Mouse (Mus musculus) thymus, postnatal 0 days (tissue): Measurements from ENCODE around the gene Ipo9. TPM values are rescaled to one million over a fixed set of nuclear protein-coding genes. Genes with fewer than 3 reads are reported as not detected.

ENCODE experiments used
- DNase-seq: peaks from one replicate; pipeline ENCODE4 v3.0.0-alpha.2; 2015; ENCODE audit warnings: low spot score
- microRNA-seq: library from miRNA; unstranded; fragments of <30 nt; microRNA quantifications from one replicate; pipeline ENCODE4, GENCODE M21; 2016; ENCODE audit warnings: borderline number of aligned reads
- polyA plus RNA-seq: library from polyadenylated mRNA; unstranded; fragments of >200 nt; fragmentation: Nextera tagmentation; extraction: Ambion mirVana; gene quantifications from 2 replicates; pipeline ENCODE4 v1.2.1, GENCODE M21; 2015

Gene Ipo9
- polyA plus RNA-seq, 1 experiment from 2014 or later: 45.0 TPM

DNA sequence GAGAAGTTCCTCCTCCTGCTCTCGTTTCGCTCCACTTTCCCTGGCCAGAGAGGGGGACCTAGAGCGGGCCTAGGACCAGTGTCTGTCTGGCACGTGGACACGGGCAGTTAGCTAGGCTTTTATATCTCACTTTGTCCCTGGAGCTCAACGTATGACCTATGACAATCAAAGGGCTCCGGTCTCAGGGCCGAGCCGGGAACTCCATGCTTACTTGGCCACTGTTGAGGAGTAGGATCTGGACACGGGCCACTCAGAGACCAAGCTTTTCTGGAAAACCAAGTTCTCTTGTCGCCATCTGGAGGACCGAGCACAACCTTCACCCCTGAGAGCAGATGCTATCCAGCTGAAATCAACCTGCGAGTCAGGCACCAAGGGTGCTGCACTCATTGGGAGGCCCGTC, 61.3 kb downstream of the Ipo9 start:
- DNase-seq: no peak

DNA sequence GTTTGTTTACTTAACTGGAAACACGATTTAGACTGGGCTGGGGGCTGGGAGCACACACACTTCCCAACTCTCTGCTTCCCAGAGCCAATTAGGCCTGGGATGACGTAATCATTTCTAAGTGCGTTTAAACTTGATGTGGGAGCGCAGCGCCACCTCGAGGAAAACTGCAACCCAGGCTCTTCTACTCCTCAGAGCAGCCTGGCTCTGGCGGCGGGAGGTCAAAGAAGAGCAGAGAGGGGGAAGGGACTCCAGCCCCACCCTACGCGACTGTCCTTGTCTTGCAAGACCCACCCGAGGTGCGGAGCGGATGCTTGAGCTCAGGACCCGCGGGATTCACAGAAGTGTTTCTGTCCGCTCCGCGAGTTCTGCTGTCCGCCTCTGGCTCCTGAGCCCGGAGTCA, 62.1 kb downstream of the Ipo9 start:
- DNase-seq: peak; percentile 68

DNA sequence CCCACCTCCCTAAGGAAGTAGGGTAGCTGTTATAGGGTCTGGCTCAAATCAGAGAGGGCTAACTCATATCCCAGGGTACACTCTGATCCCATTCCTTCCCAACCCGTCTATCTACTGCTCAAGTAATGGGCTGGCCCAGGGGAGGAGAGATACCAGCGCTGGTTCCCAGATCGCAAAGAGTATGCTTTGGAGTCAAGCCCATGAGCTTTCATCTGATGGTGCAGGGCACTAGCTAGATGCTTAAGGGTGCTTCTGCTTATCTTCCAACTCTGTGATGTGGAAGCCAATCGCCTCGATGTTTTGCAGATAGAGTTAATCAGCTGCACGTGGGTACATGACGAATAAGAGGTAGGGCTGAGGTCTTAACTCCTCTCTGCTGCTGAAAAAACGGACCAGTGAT, 62.7 kb downstream of the Ipo9 start:
- no peak for DNase-seq

DNA sequence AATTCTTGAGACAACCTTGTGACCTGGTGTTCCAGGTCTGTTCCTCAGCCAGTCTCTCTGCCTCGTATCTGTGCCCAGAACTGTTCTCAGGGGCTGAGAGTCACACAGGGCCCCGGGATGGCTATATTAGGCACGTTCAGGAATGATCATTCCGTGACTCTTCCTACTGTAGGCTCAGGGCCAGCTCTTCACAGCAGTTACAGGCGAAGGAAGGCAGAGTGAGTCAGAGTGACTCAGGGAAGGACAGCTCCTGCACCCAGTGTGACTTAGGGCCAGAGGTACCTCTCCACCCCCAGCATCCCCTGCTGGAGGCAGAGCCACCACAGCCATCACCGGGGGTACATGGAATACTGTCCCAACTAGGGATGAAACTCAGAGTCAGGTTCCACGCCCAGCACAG, 63.3 kb downstream of the Ipo9 start:
- no peak for DNase-seq

DNA sequence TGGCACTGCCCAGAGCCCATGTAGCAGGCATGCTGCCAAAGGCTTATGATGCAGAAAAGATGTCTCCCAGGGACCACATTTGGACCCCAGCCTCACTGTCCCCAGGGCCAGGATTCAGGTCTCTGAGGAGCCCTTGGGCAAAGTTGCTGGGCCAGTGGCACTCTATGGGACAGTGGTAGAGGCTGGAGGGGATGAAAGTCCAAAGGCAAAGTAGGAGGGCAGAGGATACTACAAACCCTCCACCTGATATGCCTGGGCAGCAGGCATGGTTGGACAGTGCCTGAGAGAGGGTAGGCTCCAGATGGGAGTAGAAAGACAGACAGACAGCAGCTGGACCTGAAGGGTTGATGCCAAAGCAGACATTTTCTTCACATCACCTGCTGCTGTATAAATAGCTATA, 63.9 kb downstream of the Ipo9 start:
- no peak for DNase-seq

DNA sequence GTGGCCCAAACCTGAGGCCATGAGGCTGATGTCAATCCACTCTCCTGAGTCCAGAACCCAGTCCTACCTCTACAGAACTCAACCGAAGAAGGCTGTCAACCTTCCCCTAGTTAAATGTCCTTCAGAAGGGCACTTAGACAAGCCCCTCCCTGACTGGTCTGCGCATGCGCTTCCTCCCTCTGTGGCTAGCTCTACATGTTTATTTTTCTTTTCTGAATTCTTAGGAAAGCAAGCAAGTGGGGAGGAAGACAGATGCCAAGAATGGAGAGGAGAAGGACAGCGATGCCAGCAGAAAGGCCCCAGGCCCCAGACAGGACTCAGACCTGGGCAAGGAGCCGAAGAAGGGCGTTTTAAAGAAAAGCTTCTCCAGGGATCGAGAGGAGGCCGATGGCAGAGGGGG, 66.9 kb downstream of the Ipo9 start:
- DNase-seq: no peak

DNA sequence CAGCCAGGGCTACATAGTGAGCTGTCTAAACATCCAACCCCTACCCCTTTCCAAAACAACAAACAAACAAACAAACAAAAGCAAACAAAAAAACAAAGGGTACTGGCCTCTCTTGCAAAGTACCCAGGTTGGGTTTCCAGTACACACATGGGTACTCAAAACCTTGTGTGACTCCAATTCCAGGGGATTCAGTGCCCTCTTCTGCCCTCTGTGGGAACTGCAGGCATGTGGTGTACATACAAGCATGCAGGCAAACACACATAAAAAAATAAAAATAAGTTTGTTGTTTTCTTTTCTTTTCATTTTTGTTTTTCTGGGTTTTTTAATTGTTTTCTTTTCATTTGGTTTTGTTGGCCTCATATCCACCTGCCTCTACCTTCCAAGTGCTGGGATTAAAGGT, 68.2 kb downstream of the Ipo9 start:
- DNase-seq: no peak

DNA sequence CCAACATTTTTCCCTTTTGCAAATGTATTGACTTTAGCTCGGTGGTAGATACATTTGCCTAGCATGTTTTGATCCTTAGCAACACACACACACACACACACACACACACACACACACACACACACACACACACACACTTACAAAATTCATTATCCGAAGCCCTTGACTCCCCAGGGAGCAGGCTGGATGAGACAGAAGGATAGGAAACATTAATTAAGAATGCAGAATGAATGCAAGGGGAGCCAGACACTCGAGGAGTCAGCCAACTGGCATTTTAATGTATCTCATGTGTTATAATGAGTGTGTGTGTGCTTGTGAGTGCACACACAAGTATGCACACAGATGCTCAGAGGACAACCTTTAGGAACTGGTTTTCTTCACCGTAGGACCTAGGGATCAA, 68.8 kb downstream of the Ipo9 start:
- no peak for DNase-seq

DNA sequence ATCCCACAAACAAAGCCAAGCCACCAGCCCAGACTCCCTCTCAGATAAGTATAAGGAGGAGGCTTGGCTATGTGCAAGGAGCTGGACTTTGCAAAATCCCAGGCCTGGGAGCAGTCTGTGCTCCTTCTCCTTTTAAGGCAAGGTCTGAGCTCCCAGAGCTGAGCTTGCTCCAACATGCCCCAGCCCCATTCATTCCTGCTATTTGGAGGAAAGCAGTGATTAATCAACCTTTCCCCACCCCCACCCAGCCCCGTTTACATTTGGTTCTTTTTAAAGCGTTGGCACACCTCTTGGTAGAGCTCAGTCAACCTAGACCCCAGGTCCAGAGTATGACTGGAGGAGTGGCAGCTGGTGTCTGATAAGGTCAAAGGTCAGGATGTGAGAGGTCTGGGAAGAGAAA, 71.2 kb downstream of the Ipo9 start:
- DNase-seq: no peak

DNA sequence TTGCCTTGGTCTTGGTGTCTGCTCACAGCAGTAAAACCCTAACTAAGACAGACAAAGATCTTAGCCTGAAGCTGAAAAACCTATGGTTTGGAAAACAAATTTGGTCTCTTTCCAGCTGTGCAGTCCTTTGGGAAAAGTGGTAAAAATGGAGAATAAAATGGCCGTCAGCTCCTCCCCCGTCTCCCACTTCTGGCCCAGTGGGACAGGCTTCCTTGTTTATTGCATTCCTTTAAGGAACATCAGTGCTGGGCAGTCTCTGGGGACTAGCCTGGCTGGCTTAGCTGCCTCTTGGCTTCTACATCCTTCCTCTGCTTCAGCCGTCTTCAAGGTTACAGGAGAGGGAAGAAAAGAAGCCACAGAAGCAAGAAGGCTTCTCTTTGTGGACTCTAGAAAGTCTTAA, 78.3 kb downstream of the Ipo9 start:
- DNase-seq: no peak

DNA sequence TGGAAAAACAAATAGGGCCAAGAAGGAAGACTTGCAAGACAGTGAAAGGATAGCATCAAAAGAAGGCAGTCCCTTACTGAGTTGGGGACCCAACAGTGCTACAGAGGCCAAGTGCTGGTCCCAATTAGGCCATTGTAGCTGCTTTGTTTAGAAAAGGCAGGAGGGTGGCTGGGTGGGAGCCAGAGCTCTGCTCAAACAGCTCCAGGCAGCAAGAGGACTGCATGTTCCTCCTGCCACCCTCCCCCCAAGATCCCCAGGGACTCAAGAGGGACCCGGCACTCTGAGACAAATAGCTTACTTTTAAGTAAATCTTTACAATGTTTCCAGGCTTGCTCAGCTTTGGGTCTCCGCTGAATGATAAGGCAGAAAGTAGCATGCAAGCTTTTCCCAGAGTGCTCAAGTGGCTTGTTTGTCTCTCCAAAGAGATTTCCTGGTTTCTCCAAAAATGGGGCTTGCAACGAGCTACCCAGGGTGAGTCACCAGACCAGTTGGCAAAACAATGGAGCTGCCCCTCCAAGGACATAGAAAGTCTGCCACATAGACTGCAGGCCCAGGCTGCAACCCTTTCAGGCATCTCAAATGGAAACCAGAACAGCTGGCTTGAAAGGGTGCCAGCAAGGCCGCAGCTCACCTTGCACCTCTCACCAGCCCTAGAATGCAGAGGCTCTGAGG, 82.7 kb downstream of the Ipo9 start:
- DNase-seq: no peak

DNA sequence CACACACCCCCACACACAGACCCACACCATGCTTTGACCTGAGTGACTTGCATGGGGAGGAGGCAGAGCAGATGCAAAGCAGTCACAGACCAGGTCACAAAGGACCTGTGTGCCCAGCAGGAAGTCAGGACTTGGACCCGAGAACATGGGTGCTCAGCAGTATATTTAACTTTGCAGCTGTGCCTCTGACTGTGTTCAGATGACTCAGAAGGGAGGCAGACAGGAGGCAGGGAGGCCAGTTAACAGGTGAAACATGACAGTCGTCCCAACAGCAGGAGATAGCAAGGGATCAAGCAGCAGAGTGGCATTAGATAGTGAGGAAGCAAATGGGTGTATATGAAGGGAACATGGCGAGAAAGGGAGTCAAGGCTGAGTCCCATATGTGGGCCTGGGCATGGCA, 83.4 kb downstream of the Ipo9 start:
- DNase-seq: no peak

DNA sequence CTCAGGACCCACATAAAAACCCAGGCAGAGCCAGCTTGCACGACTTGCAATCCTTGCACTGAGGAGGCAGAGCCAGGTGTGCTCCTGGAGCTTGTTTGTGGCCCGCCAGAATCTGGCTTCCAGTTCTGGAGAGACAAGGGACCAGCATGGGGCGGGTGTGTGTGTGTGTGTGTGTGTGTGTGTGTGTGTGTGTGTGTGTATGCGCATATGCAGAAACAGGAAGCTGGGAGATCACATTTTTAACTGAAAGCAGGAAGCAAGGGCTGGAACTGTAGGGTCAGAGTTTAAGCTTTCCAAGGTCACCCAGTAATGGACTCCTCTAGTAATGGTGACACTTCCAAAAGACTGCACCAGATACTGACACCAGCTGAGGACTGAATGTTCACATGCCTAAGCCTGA, 86.3 kb downstream of the Ipo9 start:
- no peak for DNase-seq

DNA sequence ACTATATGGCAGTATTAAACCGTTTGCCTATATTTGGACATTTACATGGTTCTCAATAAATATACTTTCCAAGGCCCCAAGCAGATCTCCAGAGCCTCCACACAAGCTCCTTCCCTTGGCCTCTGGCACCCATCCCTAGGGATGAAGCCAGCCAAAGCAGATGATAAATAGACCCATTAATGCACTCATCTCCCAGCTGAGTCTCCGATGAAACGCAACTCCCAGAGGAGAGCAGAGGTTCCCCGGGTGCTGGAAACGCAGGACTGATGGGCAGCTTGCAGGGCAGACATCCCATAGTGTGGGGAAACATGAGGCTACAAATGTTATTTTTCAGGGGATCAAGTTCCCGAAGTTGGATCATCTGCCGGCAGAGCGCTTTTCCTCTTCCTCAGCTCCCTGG, 88.4 kb downstream of the Ipo9 start:
- DNase-seq: no peak

Small RNA genes lying within 50 kb of the gene (microRNA-seq; reads per million reads assigned to microRNA genes)
- gene Mir1231: not detected

Other genes with a start within 250 kb of the Ipo9 start
- 4.4 and 5.0 TPM in 2 replicates for gene Elf3, start 171.9 kb downstream of the Ipo9 start, polyA plus RNA-seq
- 58.1 and 66.1 TPM in 2 replicates for gene Rnpep, start 146.4 kb downstream of the Ipo9 start, polyA plus RNA-seq
- gene Timm17a, start 116.7 kb downstream of the Ipo9 start, polyA plus RNA-seq: 235 TPM in 2 replicates
- 0.55 and 0.89 TPM in 2 replicates for gene Lmod1, start 105.7 kb downstream of the Ipo9 start, polyA plus RNA-seq
- gene Shisa4, start 55.3 kb downstream of the Ipo9 start, polyA plus RNA-seq: 11.0 and 14.5 TPM in 2 replicates
- gene Nav1, start 176.8 kb upstream of the Ipo9 start, polyA plus RNA-seq: 3.3 and 3.5 TPM in 2 replicates